Mouse (Mus musculus): Measurements from ENCODE around the gene Fam110a.

The Fam110a gene

DNA sequence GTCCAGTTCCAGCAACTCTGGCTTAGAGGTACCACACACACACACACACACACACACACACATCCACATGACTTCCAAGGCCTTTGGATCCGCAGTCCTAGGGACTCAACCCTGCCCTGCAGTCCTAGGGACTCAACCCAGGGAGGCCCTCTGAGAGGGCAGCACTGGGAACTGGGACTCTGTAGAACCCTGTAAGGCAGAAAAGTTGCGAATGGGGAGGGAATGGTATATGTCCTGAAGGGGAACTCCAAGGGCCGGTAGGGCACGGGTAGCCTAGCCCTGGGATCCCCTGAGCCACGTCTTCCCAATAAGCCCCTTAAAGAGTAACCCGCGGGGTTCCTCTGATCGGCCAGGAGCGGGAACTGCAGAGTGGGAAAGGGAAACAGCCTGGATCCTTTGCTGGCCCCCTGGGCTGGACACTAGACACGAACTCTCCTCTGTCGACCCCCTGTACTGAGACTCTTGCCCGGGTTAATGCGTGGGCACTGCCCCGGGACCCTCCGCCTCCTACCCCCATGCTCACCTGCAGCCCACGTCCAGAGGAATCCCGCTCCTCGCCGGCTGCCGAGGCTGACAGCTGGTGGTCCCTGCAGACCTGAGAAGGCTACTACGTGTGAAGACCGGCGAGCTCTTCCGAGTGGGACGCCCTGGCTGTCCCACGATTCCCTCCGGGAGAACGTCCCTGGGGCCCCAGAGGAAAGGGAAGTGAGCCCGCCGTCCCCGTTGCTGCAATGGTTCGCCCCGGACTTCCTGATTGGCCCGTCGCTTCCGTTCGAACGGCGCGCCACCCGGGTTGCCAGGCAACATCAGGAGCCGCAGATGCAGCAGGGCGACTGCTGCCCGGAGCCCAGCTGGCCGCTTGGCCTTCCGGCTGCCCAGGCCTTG, at the start of gene Fam110a:
TSS of gene Fam110a (minus strand) at position 750 of the 885 bp plus-strand sequence.
- DNase-seq (ENCODE audit: low spot score in 2 of 2), result peak; percentile 76 to 81

- peak; percentile 58 to 91 for DNase-seq (ENCODE audit: low spot score in 2 of 2)
Measured at GRCm38 (mm10) chr2:152029252-152030082, 49.4 kb upstream of the Fam110a start.

DNA sequence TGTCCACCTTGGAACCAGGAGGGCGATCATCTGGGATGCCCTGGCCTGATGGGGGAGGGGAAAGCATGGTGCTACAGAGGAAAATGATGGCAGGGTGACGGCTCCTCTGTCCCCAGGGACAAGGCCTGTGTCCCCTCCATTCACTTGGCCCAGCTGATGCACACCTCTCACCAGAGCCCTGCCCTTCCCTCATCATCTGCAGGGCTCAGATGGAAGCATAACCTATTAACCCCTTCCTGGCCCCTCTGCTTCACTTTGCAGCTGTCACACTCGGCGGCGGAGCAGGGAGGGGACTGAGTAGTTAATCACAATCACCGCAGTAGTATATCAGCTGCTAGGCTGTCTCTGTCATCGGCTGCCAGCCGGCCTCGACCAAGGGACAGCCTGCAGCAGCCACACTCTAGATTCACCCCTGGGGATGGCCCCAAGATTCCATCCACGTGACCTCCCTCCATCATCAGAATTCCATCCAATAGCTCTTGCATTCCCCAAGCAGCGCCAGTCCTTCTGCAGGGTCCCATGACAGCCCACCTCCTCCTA, 44.9 kb upstream of the Fam110a start:
- no peak for DNase-seq (ENCODE audit: low spot score in 2 of 2)

- no peak for DNase-seq (ENCODE audit: low spot score in 2 of 2)
Measured at GRCm38 (mm10) chr2:152022022-152022421, 42.0 kb upstream of the Fam110a start.

GRCm38 (mm10) chr2:152020255-152020654, 40.2 kb upstream of the Fam110a start:
- DNase-seq (ENCODE audit: low spot score in 2 of 2), result peak in 1 of 2 experiments; percentile 59

GRCm38 (mm10) chr2:152016666-152017065, 36.6 kb upstream of the Fam110a start:
- DNase-seq (ENCODE audit: low spot score in 2 of 2), result no peak

DNA sequence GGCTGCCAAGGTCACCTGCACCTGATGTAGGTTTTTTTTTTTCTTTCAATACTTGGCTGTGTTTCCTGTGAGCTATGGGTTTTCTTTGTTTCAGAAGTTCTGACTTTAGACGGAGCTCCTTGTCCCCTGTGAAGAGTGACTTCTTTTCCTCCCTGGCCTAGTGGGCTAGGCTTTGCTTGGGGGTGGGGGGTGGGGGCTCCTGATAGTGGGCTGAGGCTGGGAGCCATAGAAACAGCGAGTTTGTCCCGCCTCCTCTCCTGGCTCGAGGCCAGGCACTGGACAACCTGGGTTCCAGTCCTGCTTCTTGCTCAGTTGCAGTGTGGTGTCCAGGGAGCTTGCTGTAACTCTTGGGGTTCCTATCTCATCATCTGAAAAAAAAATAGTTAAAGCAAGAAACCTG, 36.0 kb upstream of the Fam110a start:
- DNase-seq (ENCODE audit: low spot score in 2 of 2), result no peak

DNA sequence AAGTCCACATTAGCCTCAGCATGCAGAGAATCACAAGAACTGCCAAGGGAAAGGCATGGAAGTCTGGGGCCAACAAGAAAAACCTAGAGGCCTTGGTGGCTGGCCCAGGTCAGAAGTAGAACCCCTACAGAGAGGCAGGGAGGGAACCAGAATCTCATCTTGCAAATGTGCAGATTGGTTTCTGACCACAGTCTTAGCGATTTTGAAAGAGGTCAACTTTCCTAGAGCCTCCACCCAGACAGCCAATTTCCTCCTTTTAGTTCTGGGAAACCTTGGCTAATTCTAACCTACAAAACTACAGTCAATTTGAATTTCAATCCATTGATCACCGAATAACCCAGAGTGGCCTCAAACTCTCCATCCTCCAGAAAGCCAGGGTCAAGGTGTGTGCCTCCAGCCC, 32.7 kb upstream of the Fam110a start:
- no peak for DNase-seq (ENCODE audit: low spot score in 2 of 2)

DNA sequence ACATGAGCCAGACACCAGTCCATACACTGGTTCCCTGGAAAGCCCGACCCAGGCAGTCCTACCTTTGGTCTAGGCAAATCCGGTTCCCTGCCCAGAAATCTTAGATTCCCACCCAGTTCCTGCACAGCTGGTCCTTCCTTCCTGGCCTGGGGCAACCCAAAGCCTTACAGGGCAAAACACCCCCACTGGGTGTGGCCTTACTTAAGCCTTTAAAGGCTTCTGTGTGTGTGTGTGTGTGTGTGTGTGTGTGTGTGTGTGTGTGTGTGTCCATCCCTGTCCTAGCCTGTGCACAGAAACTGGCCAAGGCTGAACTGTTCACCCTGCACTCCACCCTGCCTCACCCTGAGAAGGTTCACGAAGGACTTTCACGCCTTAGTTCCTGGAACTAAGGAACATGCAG, 32.2 kb upstream of the Fam110a start:
- no peak for DNase-seq (ENCODE audit: low spot score in 2 of 2)

DNA sequence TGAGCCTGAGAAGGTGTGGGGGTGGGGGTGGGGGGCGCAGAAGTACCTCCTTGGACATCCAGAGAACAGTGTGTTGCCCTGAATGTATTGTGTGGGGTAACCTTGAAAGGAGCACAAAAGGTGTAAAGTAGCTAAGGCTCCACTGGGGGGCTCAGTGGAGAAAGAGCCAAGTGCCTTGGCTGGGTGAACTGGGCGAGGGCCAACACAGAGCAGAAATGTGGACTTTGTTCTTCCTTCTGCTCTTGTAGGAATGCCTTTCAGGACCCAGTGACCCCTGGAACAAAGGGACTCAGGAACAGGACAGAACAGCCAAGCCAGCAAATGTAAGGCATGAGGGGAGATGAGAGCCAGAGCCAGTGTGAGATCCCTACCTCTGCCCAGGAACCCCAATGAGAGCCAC, 31.7 kb upstream of the Fam110a start:
- no peak for DNase-seq (ENCODE audit: low spot score in 2 of 2)

DNA sequence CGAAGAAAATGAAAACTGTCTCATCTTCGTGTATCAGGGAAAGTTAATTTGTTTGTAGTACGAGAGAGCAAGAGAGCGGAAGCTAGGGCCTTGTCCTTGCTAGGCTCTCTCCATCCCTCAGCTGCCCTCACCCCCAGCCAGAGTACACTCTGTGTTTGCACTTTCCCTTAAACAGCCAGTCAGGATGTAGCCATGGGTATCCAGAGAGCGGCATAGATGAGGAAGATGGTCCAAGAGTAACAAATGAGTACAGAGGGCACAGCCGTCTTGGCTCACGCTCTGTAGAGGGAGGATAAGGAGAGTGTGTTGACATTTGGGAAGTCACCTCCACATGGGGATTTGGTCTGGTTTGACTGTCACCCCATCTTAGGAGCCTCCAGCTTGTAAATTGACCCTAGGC, 30.6 kb upstream of the Fam110a start:
- DNase-seq (ENCODE audit: low spot score in 2 of 2), result no peak

DNA sequence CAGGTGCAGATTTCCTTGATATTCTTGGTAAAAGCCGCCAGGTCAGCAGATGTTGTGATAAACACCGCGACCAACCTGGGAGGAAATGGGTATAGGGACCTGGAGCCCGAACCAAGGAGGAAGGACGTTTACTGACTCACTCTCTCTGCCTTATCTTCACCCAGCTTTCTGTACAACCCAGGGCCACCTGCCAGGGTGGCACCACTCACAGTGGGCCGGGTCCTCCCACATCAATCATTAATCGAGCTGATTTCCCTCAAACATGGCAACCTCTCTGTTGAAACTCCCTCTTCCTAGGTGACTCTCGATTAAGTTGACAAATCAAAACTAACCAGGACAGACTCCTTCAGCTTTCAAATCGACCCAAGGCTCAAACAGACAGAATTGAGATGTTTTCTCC, 30.2 kb upstream of the Fam110a start:
- DNase-seq (ENCODE audit: low spot score in 2 of 2), result no peak

GRCm38 (mm10) chr2:152009061-152009779, 29.2 kb upstream of the Fam110a start:
- DNase-seq (ENCODE audit: low spot score in 2 of 2), result no peak

DNA sequence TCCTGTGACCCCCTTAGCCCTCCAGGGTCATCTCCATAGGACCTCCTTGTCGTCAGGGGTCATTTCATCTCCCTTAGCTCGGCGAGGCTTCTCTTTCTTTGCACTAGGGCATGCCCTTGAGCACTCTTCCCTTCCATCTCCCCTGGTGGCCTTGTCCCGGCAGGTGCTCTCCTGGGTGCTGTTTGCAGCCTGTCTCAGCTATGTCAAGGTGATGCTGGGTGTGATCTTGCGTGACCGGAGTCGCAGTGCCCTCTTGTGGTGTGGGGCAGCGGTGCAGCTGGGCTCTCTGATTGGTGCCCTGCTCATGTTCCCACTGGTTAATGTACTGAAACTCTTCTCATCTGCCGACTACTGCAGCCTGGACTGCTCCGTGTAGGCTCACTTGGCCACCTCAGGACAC, 27.8 kb upstream of the Fam110a start:
- DNase-seq (ENCODE audit: low spot score in 2 of 2), result peak in 1 of 2 experiments; percentile 27

DNA sequence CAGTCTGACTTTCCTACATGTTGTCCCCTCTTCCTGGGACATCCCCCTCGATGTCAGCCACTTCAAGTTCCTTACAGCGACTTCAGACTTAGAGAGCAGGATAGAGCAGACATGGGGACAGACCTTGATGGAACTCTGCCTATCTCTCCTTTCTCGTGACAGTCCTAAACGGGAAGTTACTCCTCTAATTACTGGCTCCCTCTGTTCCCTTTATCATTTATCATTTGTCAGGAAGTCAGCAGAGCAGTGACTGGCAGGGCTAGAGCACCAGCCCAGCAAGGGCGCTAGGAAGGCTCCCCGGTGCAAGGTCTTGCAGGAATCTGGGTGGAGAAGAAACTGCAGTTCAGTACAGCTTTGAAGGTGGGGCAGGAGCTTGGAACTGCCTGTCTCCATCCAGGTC, 22.5 kb upstream of the Fam110a start:
- no peak for DNase-seq (ENCODE audit: low spot score in 2 of 2)

- no peak for DNase-seq (ENCODE audit: low spot score in 2 of 2)
Measured at GRCm38 (mm10) chr2:152000735-152001134, 20.7 kb upstream of the Fam110a start.

- DNase-seq (ENCODE audit: low spot score in 2 of 2), result no peak
Measured at GRCm38 (mm10) chr2:152000291-152000679, 20.3 kb upstream of the Fam110a start.

DNA sequence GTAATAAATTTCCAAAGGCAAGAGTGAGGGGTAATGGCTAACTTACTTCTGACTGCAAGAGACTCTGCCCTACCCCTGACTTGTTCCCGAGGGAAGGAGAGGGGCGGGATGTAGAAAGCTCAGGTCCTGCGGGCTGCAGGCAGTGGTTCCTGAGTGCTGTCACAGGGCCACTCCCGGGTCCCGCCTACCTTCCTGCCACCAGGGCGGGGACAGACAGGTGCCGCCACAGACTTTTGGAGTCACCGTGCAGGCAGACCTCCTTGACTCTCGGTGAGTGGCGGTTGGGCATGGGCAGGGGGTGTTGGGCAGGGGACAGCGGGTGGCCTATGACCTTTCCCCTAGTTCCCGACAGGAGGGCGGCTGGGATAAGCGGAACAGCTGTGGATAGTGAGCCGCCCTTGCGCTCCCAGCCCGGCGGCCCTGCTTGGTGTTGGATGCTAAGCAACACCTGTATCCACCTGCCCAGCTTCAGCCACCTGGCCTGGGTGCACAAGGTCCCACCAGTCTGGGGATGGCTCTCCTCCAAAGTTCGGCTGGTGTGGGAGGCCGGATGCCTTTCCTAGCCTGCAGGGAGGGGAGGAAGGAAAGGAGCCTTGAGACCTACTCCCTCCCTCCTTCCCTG, 19.8 kb upstream of the Fam110a start:
- DNase-seq (ENCODE audit: low spot score in 2 of 2), result no peak

- DNase-seq (ENCODE audit: low spot score in 2 of 2), result no peak
Measured at GRCm38 (mm10) chr2:151998932-151999331, 18.9 kb upstream of the Fam110a start.

DNA sequence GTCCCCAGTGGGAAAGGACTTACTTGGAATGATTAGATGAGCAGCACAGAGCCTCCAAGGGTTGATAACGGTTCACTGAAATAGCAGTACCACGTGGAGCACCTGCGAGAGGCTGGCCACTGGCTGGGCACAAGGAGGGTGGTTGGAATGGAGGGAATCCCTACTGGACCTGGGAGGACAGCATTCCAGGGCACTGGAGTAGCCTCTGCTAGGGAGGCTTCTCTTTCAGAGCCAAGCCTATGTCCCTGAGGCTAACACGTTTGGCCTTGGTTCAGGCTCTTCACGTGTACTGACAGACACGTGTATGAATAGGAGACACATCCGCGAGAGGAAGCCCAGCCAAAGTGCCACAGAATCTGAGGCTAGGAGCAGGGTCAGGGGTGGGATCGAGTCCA, 18.5 kb upstream of the Fam110a start:
- no peak for DNase-seq (ENCODE audit: low spot score in 2 of 2)

DNA sequence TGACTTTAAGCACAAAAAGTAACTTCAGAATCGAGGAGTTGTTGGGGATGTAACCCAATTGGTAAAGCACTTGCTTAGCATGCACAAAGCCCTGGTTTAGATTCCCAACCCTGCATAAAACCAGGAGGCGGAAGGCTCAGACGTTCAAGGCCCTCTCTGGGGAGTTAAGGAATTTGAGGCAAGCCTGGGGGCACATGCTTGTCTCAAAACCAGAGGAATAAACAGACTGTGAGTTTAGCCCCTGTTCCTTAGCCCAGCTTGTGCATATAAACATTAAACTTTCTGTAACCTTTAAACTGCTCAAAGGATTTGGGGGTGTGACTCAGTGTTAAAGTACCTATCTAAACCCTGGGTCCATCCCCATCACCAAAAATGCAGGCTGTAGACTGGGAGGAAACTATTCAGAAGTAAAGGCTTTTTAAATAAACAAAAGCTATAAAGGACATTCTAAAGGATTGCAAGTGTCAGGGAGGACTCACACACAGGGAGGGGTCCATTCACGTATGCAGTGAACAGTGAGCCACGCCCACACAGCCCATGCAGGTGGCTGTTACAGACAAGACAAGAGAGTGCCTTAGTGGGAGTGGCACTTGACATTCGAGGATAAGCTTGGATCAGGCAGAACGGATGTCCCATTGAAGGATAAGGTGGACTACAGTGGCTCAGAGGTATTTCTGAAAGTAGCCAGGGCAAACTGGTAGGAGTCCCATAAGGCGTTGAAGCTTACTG, 17.9 kb upstream of the Fam110a start:
- DNase-seq (ENCODE audit: low spot score in 2 of 2), result no peak
